Mouse (Mus musculus) cortical plate, adult 2 months (tissue): ENCODE results near the gene Myh1.

ENCODE experiments used
- CTCF ChIP-seq: fragments of 200-500 bp; IDR thresholded peaks from 2 replicates; pipeline ENCODE4 v1.5.1; 2011; ENCODE audit warnings: mild to moderate bottlenecking, control low read depth, low read length; ENCODE audit not compliant: insufficient read depth; ENCODE audit errors: extremely low read depth
- POLR2A ChIP-seq: fragments of 200-500 bp; IDR thresholded peaks from 2 replicates; pipeline ENCODE4 v1.6.1; 2011; ENCODE audit warnings: mild to moderate bottlenecking, low read length, control low read depth; ENCODE audit not compliant: insufficient read depth; ENCODE audit errors: extremely low read depth

- TF ChIP-seq CTCF (no peak), POLR2A (no peak)
Measured at GRCm38 (mm10) chr11:67257048-67257447, 57.2 kb downstream of the Myh1 start.
